Mouse (Mus musculus) central nervous system, embryonic 14 days (tissue): ENCODE data around the gene Trpm1. TPM values are rescaled to one million over a fixed set of nuclear protein-coding genes. Genes with fewer than 3 reads are reported as not detected.

Experiments
- polyA plus RNA-seq: library from polyadenylated mRNA; depleted of rRNA; stranded (reverse); fragments of >200 nt; gene quantifications from 2 replicates; pipeline ENCODE4 v1.2.3, GENCODE M21; 2012; rRNA removed

The Trpm1 gene
- 0.20 and 0.43 TPM in 2 replicates for polyA plus RNA-seq

GRCm38 (mm10) chr7:64153535-64153934, at the start of gene Trpm1:
Trpm1 (plus strand) TSS chr7:64153835.

DNA sequence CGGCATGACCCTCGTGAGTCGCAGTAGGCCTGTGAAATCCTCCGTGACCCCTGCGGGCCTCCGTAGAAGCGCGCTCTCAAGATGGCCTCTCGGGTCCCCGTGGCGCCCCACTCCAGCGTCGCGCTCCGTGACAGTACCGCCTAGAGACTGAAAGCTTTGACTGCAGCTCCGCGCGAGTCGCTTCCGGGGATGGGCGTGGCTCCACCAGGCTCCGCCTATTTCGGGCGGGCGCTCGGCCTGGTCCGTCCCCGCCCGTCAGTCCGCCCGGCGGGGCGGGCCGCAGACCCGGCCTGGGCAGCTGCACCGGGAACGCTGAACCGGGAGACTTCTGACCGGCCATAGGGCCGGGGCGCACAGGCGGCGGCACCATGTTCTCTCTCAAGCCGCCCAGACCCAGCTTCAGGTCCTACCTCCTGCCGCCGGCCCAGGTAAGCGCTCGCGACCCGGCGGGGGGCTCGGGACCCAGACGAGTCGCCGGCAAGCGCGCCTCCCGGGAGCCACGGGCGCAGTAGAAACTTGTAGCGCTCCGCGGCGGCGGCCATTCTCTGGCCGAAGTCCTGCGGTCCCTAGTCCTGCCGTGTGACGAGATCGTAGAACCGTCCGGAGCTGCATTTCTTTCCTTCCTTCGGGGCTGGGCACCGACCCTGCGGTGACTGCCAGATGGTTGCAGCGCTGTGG, 133.9 kb downstream of the Trpm1 start, which contains the start of gene Mtmr10:
TSS of gene Mtmr10 (plus strand) at position 240 of the 678 bp plus-strand sequence.

Other genes starting within 250 kb of the Trpm1 start
- not detected in 2 replicates for gene E030018B13Rik, start 237.0 kb upstream of the Trpm1 start, polyA plus RNA-seq
- gene Klf13, start 214.9 kb upstream of the Trpm1 start, polyA plus RNA-seq, result 13.6 and 14.6 TPM in 2 replicates
- gene Mtmr10, start 133.8 kb downstream of the Trpm1 start, polyA plus RNA-seq, result 7.2 TPM in 2 replicates
- 4.1 and 4.3 TPM in 2 replicates for gene Fan1, start 220.3 kb downstream of the Trpm1 start, polyA plus RNA-seq
- 15.7 and 16.7 TPM in 2 replicates for gene Mphosph10, start 238.4 kb downstream of the Trpm1 start, polyA plus RNA-seq
- gene Mcee, start 238.8 kb downstream of the Trpm1 start, polyA plus RNA-seq, result 28.5 and 29.8 TPM in 2 replicates